Mouse (Mus musculus): ENCODE measurements around the gene Gm20388. TPM values are rescaled to one million over a fixed set of nuclear protein-coding genes. Genes with fewer than 3 reads are reported as not detected.
A peak's percentile ranks its signal among the peaks of the same experiment; 100 is the strongest.
"Not testable (repeated sequence)": the region's sequence is repeated elsewhere in the genome, so short reads cannot be mapped to it uniquely, and the experiment has no call there.

Gene Gm20388
- total and polyA plus RNA-seq, 2 experiments from 2014 or later, result 17.3 TPM; not detected in 1

DNA sequence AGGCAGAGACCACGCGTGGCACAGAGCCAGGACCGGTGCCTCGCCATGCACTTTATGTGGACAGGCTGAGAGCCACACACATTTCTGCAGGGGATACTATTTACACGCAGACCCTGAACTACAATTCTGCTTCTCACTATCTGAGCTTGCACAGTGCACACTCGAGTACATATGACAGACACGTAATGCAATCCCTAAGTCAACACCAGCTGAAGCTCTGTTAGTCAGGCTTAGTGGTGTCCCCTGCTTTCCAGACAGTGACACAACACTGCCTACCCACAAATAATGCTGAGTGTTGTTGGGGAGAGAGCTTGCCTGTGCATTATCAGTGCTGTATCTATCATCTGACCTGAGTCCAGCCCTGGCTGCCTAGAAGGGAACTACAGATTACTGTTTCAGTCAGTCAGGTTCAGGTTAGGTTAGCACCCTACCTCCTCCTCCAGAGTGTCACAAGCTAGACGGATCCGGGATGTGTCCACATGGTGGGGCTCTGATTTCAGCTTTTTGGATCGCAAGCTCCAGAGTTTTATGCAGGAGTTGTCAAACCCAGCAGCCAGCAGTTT lies 4092.0 kb downstream of the Gm20388 start:
- ATAC-seq (ENCODE audit: insufficient read depth, low read depth), result no peak
- Histone ChIP-seq H3K4me2 (ENCODE audit: low read depth, low read length) (no peak overlapping the region), H3K27me3 (ENCODE audit: control insufficient read depth, insufficient read depth, low read length) (no peaks in the 10 kb centered on the region), H3K4me3 (ENCODE audit: low read depth, low read length) (no peak overlapping the region), H3K27ac (ENCODE audit: low read depth) (no peak overlapping the region), H3K9me3 (replicated peaks; ENCODE audit: control insufficient read depth, low read length) (no peaks in the 10 kb centered on the region), H3K36me3 (replicated peaks; ENCODE audit: control insufficient read depth, insufficient read depth, low read length) (peaks cover 94% of the 10 kb centered on the region), H3K9ac (replicated peaks; ENCODE audit: low read depth, low read length) (no peak overlapping the region), H3K4me1 (ENCODE audit: control insufficient read depth, insufficient read depth) (peaks cover 15% of the 10 kb centered on the region)
- TF ChIP-seq EP300 (IDR thresholded peaks at IDR 0.05; ENCODE audit: low read depth) (no peak), CTCF (IDR thresholded peaks at IDR 0.05; ENCODE audit: low read depth) (no peak)
- WGBS, result 87% methylated on average over 10 of the region's 10 CpGs
- no peak for DNase-seq (ENCODE audit: low spot score)

DNA sequence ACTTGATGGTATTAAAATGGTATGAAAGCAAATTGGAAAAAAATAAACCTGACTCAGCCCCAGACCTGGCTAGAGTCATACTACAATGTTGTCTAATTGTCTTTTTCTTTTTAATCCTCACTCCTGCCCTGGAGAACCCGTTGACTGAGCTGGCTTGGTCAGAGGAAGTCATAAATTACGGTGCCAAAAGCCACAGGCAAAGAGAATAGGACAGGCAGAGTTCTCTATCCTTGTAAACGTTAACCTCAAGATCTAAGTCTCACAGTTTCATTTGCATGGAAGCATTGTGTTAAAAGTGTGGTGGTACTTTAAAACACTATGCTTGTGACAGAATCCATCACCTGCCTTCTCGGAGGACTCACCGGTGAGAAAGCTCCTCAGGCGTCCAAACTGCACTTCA lies 4097.2 kb downstream of the Gm20388 start:
- Histone ChIP-seq H3K36me3 (replicated peaks; ENCODE audit: control insufficient read depth, insufficient read depth, low read length) (peaks cover 71% of the 10 kb centered on the region), H3K4me3 (ENCODE audit: low read depth, low read length) (no peak overlapping the region), H3K9me3 (replicated peaks; ENCODE audit: control insufficient read depth, low read length) (no peaks in the 10 kb centered on the region), H3K9ac (replicated peaks; ENCODE audit: low read depth, low read length) (no peak overlapping the region), H3K4me1 (ENCODE audit: control insufficient read depth, insufficient read depth) (peaks cover 5% of the 10 kb centered on the region), H3K27me3 (ENCODE audit: control insufficient read depth, insufficient read depth, low read length) (no peaks in the 10 kb centered on the region), H3K27ac (ENCODE audit: low read depth) (no peak overlapping the region), H3K4me2 (ENCODE audit: low read depth, low read length) (no peak overlapping the region)
- TF ChIP-seq CTCF (IDR thresholded peaks at IDR 0.05; ENCODE audit: low read depth) (no peak), EP300 (IDR thresholded peaks at IDR 0.05; ENCODE audit: low read depth) (no peak)
- WGBS, result 84% methylated on average over 6 of the region's 6 CpGs
- DNase-seq (ENCODE audit: low spot score) (no peak), ATAC-seq (ENCODE audit: insufficient read depth, low read depth) (no peak)

DNA sequence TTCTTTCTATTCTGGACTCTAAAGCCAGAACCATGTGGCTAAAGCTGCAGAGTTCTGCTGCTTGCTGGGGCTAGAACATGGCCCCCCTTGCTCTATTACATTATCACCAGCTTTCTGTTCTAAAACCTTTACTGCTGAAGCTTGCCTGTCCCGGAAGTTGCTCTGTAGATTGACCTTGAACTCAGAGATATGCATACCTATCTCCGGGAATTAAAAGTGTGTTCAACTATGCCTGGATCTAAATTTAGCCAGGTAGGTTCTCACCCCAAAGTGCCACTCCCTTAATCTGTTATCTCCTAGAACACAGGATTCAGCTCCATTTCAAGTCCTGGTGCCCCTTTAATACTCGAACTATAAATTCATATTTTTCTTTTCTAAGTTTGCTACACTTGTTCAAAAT lies 4100.9 kb downstream of the Gm20388 start:
- H3K4me2 ChIP-seq (ENCODE audit: low read depth, low read length), result no peak overlapping the region
- peak overlapping the region; percentile 36 for H3K27ac ChIP-seq (ENCODE audit: low read depth)
- DNase-seq (ENCODE audit: low spot score), result peak; percentile 42
- TF ChIP-seq CTCF (IDR thresholded peaks at IDR 0.05; ENCODE audit: low read depth) (no peak), EP300 (IDR thresholded peaks at IDR 0.05; ENCODE audit: low read depth) (no peak)
- H3K9ac ChIP-seq (replicated peaks; ENCODE audit: low read depth, low read length), result no peak overlapping the region
- no peaks in the 10 kb centered on the region for H3K9me3 ChIP-seq (replicated peaks; ENCODE audit: control insufficient read depth, low read length)
- no peak overlapping the region for H3K4me3 ChIP-seq (ENCODE audit: low read depth, low read length)
- 33% methylated on average over 3 of the region's 3 CpGs for WGBS
- peaks cover 5% of the 10 kb centered on the region for H3K4me1 ChIP-seq (ENCODE audit: control insufficient read depth, insufficient read depth)
- H3K27me3 ChIP-seq (ENCODE audit: control insufficient read depth, insufficient read depth, low read length), result no peaks in the 10 kb centered on the region
- ATAC-seq (ENCODE audit: insufficient read depth, low read depth), result peak; percentile 60; the same call in 1 of the 2 replicates
- H3K36me3 ChIP-seq (replicated peaks; ENCODE audit: control insufficient read depth, insufficient read depth, low read length), result peaks cover 34% of the 10 kb centered on the region

- Histone ChIP-seq H3K36me3 (replicated peaks; ENCODE audit: control insufficient read depth, insufficient read depth, low read length) (peaks cover 29% of the 10 kb centered on the region), H3K27ac (ENCODE audit: low read depth) (peak overlapping the region; percentile 36), H3K4me1 (ENCODE audit: control insufficient read depth, insufficient read depth) (peaks cover 5% of the 10 kb centered on the region), H3K4me3 (ENCODE audit: low read depth, low read length) (no peak overlapping the region), H3K9me3 (replicated peaks; ENCODE audit: control insufficient read depth, low read length) (no peaks in the 10 kb centered on the region), H3K9ac (replicated peaks; ENCODE audit: low read depth, low read length) (no peak overlapping the region), H3K4me2 (ENCODE audit: low read depth, low read length) (no peak overlapping the region), H3K27me3 (ENCODE audit: control insufficient read depth, insufficient read depth, low read length) (no peaks in the 10 kb centered on the region)
- WGBS, result 98% methylated on average over 3 of the region's 3 CpGs
- ATAC-seq (ENCODE audit: insufficient read depth, low read depth) (no peak), DNase-seq (ENCODE audit: low spot score) (no peak)
- TF ChIP-seq EP300 (IDR thresholded peaks at IDR 0.05; ENCODE audit: low read depth) (no peak), CTCF (IDR thresholded peaks at IDR 0.05; ENCODE audit: low read depth) (no peak)
Observed at GRCm38 (mm10) chr8:124011989-124012586, 4101.4 kb downstream of the Gm20388 start.

DNA sequence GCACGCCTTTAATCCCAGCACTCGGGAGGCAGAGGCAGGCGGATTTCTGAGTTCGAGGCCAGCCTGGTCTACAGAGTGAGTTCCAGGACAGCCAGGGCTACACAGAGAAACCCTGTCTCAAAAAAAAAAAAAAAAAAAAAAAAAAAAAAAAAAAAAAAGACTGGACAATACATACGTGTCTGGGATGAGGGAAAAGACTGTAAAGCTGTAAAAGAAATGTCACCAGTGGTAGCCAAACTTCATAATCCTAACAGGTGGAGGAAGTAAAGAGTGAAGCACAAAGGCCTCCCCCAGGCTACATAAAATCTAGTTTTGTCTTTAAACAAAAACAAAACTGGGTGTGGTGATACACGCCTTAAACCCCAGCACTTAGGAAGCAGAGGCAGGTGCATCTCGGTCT lies 4103.7 kb downstream of the Gm20388 start:
- H3K9ac ChIP-seq (replicated peaks; ENCODE audit: low read depth, low read length); H3K27me3 ChIP-seq (ENCODE audit: control insufficient read depth, insufficient read depth, low read length); H3K4me2 ChIP-seq (ENCODE audit: low read depth, low read length); H3K27ac ChIP-seq (ENCODE audit: low read depth); H3K36me3 ChIP-seq (replicated peaks; ENCODE audit: control insufficient read depth, insufficient read depth, low read length); H3K4me3 ChIP-seq (ENCODE audit: low read depth, low read length); DNase-seq (ENCODE audit: low spot score); H3K9me3 ChIP-seq (replicated peaks; ENCODE audit: control insufficient read depth, low read length); ATAC-seq (ENCODE audit: insufficient read depth, low read depth): not testable (repeated sequence)
- 95% methylated on average over 7 of the region's 7 CpGs for WGBS
- H3K4me1 ChIP-seq (ENCODE audit: control insufficient read depth, insufficient read depth), result peaks cover 17% of the 10 kb centered on the region

DNA sequence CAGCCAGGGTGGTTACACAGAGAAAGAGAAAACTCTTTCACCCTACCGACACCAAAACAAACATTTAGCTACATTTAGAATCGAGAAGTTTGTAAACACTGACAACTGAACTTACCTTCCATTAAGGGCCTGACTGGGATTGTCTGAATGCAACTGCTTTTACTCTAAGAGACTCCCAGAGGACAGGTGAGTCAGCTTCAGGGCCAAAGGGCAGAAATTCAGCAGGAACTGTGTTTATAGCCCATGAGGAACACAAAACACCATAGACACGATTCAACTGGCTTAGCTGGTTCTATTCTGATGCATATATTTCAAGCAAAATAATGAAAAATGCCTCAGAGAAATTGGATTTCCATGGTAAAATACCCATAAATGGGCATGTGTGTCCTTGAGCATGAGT lies 4104.1 kb downstream of the Gm20388 start:
- TF ChIP-seq EP300 (IDR thresholded peaks at IDR 0.05; ENCODE audit: low read depth) (no peak), CTCF (IDR thresholded peaks at IDR 0.05; ENCODE audit: low read depth) (no peak)

More for the DNA sequence above, 4104.1 kb downstream of the Gm20388 start:
- H3K4me3 ChIP-seq (ENCODE audit: low read depth, low read length), result no peak overlapping the region
- 0 out of 2 replicates have a peak, but pooled peaks cover 3% of the 10 kb centered on the region for H3K36me3 ChIP-seq (replicated peaks; ENCODE audit: control insufficient read depth, insufficient read depth, low read length)
- no peaks in the 10 kb centered on the region for H3K27me3 ChIP-seq (ENCODE audit: control insufficient read depth, insufficient read depth, low read length)
- peaks cover 21% of the 10 kb centered on the region for H3K4me1 ChIP-seq (ENCODE audit: control insufficient read depth, insufficient read depth)
- H3K4me2 ChIP-seq (ENCODE audit: low read depth, low read length), result no peak overlapping the region
- H3K27ac ChIP-seq (ENCODE audit: low read depth), result no peak overlapping the region
- no peak for ATAC-seq (ENCODE audit: insufficient read depth, low read depth)
- H3K9ac ChIP-seq (replicated peaks; ENCODE audit: low read depth, low read length), result no peak overlapping the region
- DNase-seq (ENCODE audit: low spot score), result no peak
- WGBS, result 81% methylated on average over 3 of the region's 3 CpGs
- H3K9me3 ChIP-seq (replicated peaks; ENCODE audit: control insufficient read depth, low read length), result no peaks in the 10 kb centered on the region
